Mouse (Mus musculus) neural tube, embryonic 12.5 days (tissue): ENCODE results near the gene Vps13a. TPM values are rescaled to one million over a fixed set of nuclear protein-coding genes. Genes with fewer than 3 reads are reported as not detected.
A peak's percentile ranks its signal among the peaks of the same experiment; 100 is the strongest.

Experiments used
- ATAC-seq: fragments of 200-750 bp; cut with Nextera tagmentation; 2 replicates; pipeline ENCODE4 v1.8.0; 2017; ENCODE audit warnings: low read depth, mild to moderate bottlenecking, moderate TSS enrichment, moderate library complexity; ENCODE audit not compliant: low FRiP score
- H3K27ac ChIP-seq: fragments of 300-500 bp; sonication (generic); 2 replicates; pipeline ENCODE4 v1.5.1; 2016
- H3K27me3 ChIP-seq: fragments of 300-500 bp; sonication (generic); replicated peaks from 2 replicates; pipeline ENCODE4 v1.6.1; 2016; ENCODE audit warnings: mild to moderate bottlenecking
- H3K36me3 ChIP-seq: fragments of 300-500 bp; sonication (generic); 2 replicates; pipeline ENCODE4 v1.6.1; 2016; ENCODE audit warnings: mild to moderate bottlenecking
- H3K4me1 ChIP-seq: fragments of 300-500 bp; sonication (generic); 2 replicates; pipeline ENCODE4 v1.6.1; 2016
- H3K4me2 ChIP-seq: fragments of 300-500 bp; sonication (generic); replicated peaks from 2 replicates; pipeline ENCODE4 v1.6.1; 2016; ENCODE audit warnings: mild to moderate bottlenecking
- H3K4me3 ChIP-seq: fragments of 300-500 bp; sonication (generic); 2 replicates; pipeline ENCODE4 v1.5.1; 2016
- H3K9ac ChIP-seq: fragments of 300-500 bp; sonication (generic); 2 replicates; pipeline ENCODE4 v1.6.1; 2016; ENCODE audit warnings: mild to moderate bottlenecking
- H3K9me3 ChIP-seq: fragments of 300-500 bp; sonication (generic); 2 replicates; pipeline ENCODE4 v1.6.1; 2016; ENCODE audit warnings: mild to moderate bottlenecking
- WGBS: fragments of 180-500 bp; shearing (Covaris S2); methylation state at CpG from one replicate; pipeline ENCODE4 v1.1.7; 2016; 5-methylcytosine and 5-hydroxymethylcytosine counted together
- polyA plus RNA-seq: library from polyadenylated mRNA; unstranded; fragments of >200 nt; fragmentation: Nextera tagmentation; extraction: Ambion mirVana; gene quantifications from 2 replicates; pipeline ENCODE4 v1.2.1, GENCODE M21; 2016

The Vps13a gene
- polyA plus RNA-seq, 1 experiment from 2014 or later, result 8.9 TPM

GRCm38 (mm10) chr19:16599298-16599970 lies 181.3 kb downstream of the Vps13a start:
- no peaks in the 10 kb centered on the region for H3K9me3 ChIP-seq
- H3K4me1 ChIP-seq, result peaks cover 7% of the 10 kb centered on the region; the same call in 1 of the 2 replicates
- no peak overlapping the region for H3K4me3 ChIP-seq
- no peak overlapping the region for H3K9ac ChIP-seq
- ATAC-seq, result peak; percentile 82
- H3K27me3 ChIP-seq, result no peaks in the 10 kb centered on the region
- H3K4me2 ChIP-seq, result peak overlapping the region; percentile 33
- no peak overlapping the region for H3K27ac ChIP-seq
- no peaks in the 10 kb centered on the region for H3K36me3 ChIP-seq
- 13% methylated on average over 9 of the region's 9 CpGs for WGBS

GRCm38 (mm10) chr19:16598653-16599297 lies 182.0 kb downstream of the Vps13a start:
- H3K4me3 ChIP-seq, result no peak overlapping the region
- H3K27ac ChIP-seq, result no peak overlapping the region
- H3K4me1 ChIP-seq, result peaks cover 7% of the 10 kb centered on the region; the same call in 1 of the 2 replicates
- ATAC-seq, result peak; percentile 79
- H3K9ac ChIP-seq, result 0 out of 2 replicates have a peak overlapping the region, but pooled peaks have one; percentile 29
- WGBS, result 46% methylated on average over 11 of the region's 11 CpGs
- peak overlapping the region; percentile 33 for H3K4me2 ChIP-seq
- no peaks in the 10 kb centered on the region for H3K36me3 ChIP-seq
- no peaks in the 10 kb centered on the region for H3K9me3 ChIP-seq
- H3K27me3 ChIP-seq, result no peaks in the 10 kb centered on the region

- Histone ChIP-seq H3K9ac (no peak overlapping the region), H3K36me3 (no peaks in the 10 kb centered on the region), H3K9me3 (no peaks in the 10 kb centered on the region), H3K4me1 (peaks cover 7% of the 10 kb centered on the region; the same call in 1 of the 2 replicates), H3K27ac (no peak overlapping the region), H3K4me3 (no peak overlapping the region), H3K4me2 (no peak overlapping the region), H3K27me3 (no peaks in the 10 kb centered on the region)
- ATAC-seq, result no peak
- WGBS, result 93% methylated on average over 6 of the region's 6 CpGs
Observed at GRCm38 (mm10) chr19:16597216-16597615, 183.5 kb downstream of the Vps13a start.

GRCm38 (mm10) chr19:16593975-16594317 lies 186.8 kb downstream of the Vps13a start:
- ATAC-seq, result no peak
- Histone ChIP-seq H3K4me1 (peaks cover 4% of the 10 kb centered on the region; the same call in 1 of the 2 replicates), H3K36me3 (no peaks in the 10 kb centered on the region), H3K9me3 (no peaks in the 10 kb centered on the region), H3K27ac (no peak overlapping the region), H3K27me3 (no peaks in the 10 kb centered on the region), H3K9ac (no peak overlapping the region), H3K4me2 (no peak overlapping the region), H3K4me3 (no peak overlapping the region)

DNA sequence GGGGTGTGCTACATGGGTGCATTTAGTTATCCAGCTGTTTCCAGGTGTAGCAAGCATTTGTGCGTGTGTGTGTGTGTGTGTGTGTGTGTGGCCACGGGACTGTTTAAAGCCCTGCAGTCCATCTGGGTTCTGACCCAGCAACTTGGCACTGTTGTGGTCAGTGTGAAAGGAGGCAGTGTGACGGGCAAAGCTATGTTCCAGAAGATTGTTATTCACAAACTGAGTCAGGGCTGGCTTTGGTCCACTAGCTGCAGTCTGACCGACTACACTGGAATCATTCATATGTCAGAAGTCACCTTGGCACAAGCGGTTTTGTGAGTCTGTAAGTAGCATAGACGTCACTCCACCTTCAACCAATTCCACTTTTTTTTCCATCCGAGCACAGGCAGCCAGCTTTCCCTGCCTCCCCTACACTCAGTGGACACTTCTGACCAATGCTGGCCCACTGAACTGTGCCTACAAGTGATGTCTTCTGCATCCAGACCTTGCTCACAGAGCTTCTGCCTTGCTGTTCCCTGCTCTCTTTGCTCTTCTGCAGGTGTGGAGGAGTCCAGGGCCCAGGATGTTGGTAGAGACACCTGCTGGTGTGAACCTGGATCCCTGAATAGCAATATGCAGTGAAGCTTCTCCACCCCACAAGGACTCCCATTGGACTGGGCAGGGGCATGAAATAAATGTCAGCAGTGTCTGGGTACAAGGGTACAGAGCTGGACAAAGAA lies 187.3 kb downstream of the Vps13a start:
- no peak for ATAC-seq
- H3K27me3 ChIP-seq, result no peaks in the 10 kb centered on the region
- no peak overlapping the region for H3K27ac ChIP-seq
- no peaks in the 10 kb centered on the region for H3K4me1 ChIP-seq
- 91% methylated on average over 7 of the region's 7 CpGs for WGBS
- no peak overlapping the region for H3K9ac ChIP-seq
- no peaks in the 10 kb centered on the region for H3K36me3 ChIP-seq
- H3K4me2 ChIP-seq, result no peak overlapping the region
- no peaks in the 10 kb centered on the region for H3K9me3 ChIP-seq
- H3K4me3 ChIP-seq, result no peak overlapping the region

DNA sequence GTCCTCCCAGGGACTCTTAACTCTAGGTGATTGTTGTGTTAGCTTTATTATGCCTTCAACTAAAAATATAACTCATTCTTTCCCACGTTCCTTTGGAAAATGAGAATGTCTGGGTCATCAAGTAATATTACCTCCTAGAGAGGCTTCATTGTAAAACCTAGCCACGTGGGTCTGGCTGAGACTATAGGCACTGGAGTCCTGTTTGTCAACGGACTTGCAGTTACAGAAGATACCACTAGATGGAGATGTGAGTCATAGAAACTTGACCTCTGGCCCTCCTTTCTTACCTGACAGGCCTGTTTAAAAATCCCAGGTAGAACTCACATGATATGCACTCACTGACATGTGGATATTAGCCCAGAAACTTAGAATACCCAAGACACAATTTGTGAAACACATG lies 195.4 kb downstream of the Vps13a start:
- Histone ChIP-seq H3K4me1 (no peaks in the 10 kb centered on the region), H3K9me3 (no peaks in the 10 kb centered on the region), H3K9ac (no peak overlapping the region), H3K27me3 (no peaks in the 10 kb centered on the region), H3K4me3 (no peak overlapping the region), H3K4me2 (no peak overlapping the region), H3K36me3 (no peaks in the 10 kb centered on the region), H3K27ac (no peak overlapping the region)
- ATAC-seq, result no peak
- WGBS, result 6% methylated on average over 3 of the region's 3 CpGs

DNA sequence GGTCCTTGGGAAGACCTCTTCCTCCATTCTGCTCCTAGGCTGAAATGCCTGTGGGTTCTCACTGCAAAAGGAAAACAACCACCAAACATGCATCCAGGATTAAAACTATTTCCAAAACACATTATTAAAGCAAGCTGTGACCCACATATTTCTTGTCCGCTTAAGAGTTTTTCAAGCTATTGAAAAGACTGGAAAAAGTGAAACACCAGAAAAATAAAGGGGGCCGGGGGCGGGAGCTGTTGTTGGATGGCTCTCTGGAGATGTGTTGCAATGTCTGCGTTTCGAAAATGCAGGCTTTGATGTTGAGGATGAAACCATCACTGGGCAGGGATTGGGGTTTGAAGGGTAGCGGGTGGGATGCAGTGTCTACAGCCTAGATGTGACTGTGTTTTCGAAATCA lies 196.2 kb downstream of the Vps13a start:
- H3K4me1 ChIP-seq, result no peaks in the 10 kb centered on the region
- no peak overlapping the region for H3K27ac ChIP-seq
- no peaks in the 10 kb centered on the region for H3K9me3 ChIP-seq
- 94% methylated on average over 7 of the region's 7 CpGs for WGBS
- H3K36me3 ChIP-seq, result no peaks in the 10 kb centered on the region
- H3K4me2 ChIP-seq, result no peak overlapping the region
- ATAC-seq, result no peak
- no peaks in the 10 kb centered on the region for H3K27me3 ChIP-seq
- H3K4me3 ChIP-seq, result no peak overlapping the region
- no peak overlapping the region for H3K9ac ChIP-seq

GRCm38 (mm10) chr19:16580501-16580900 lies 200.2 kb downstream of the Vps13a start:
- no peaks in the 10 kb centered on the region for H3K36me3 ChIP-seq
- H3K4me1 ChIP-seq, result no peaks in the 10 kb centered on the region
- no peaks in the 10 kb centered on the region for H3K9me3 ChIP-seq
- H3K4me2 ChIP-seq, result no peak overlapping the region
- no peaks in the 10 kb centered on the region for H3K27me3 ChIP-seq
- WGBS, result 89% methylated on average over 8 of the region's 8 CpGs
- no peak overlapping the region for H3K4me3 ChIP-seq
- no peak overlapping the region for H3K27ac ChIP-seq
- no peak for ATAC-seq
- no peak overlapping the region for H3K9ac ChIP-seq

DNA sequence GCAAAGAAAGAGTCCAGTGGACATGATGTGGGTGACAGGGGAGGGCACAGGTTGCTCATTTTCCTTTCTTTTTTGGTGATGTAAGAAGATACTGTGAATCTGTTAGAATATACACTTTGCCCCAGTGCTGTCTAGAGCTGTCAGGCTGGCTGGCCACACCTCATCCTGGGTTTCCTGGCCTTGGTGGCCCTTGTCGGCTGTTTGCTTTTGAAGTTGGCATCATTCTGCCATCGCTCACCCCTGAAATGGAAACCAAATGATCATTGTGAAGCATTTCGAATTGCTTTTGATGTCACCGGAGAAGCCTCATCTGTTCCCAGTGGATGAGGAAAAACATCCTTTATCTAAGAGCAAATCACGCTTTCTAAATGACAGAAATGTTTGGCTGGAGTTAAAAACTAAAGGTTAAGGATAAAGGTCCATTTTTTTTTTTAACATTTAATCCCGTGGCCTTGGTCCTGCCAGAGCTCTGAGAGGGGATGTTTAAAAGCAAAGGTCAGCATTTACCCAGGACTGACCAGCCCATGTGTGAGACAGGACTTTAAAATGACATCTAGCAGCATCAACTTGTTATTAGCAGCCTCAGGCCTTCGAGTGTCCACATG lies 201.0 kb downstream of the Vps13a start:
- H3K9ac ChIP-seq, result no peak overlapping the region
- no peak for ATAC-seq
- H3K27me3 ChIP-seq, result no peaks in the 10 kb centered on the region
- no peaks in the 10 kb centered on the region for H3K36me3 ChIP-seq
- H3K9me3 ChIP-seq, result no peaks in the 10 kb centered on the region
- H3K4me1 ChIP-seq, result no peaks in the 10 kb centered on the region
- H3K4me3 ChIP-seq, result no peak overlapping the region
- no peak overlapping the region for H3K27ac ChIP-seq
- WGBS, result 87% methylated on average over 7 of the region's 7 CpGs
- no peak overlapping the region for H3K4me2 ChIP-seq

DNA sequence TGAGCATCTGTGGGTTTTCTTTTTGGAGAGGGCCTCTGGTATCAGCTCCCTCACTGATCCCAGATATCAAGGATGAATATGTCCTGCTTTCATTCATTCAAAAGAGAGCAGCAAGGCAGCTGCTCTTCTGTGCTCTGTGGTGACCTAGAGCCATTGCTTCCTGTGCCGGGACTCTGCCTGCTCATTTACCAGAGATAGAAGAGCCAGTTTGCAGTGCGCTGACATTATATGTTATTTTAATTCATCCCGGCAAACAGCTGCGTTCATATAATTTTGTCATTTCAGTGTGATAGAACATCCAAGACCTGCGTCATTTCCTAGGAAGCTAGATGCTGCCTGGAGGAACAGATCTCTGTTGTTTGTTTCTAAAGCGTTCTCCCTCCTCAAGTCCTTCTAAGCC lies 203.9 kb downstream of the Vps13a start:
- no peak overlapping the region for H3K9ac ChIP-seq
- no peaks in the 10 kb centered on the region for H3K4me1 ChIP-seq
- WGBS, result 92% methylated on average over 6 of the region's 6 CpGs

More for the DNA sequence above, 203.9 kb downstream of the Vps13a start:
- Histone ChIP-seq H3K27ac (no peak overlapping the region), H3K36me3 (no peaks in the 10 kb centered on the region), H3K9me3 (no peaks in the 10 kb centered on the region), H3K4me3 (no peak overlapping the region), H3K4me2 (no peak overlapping the region), H3K27me3 (no peaks in the 10 kb centered on the region)
- ATAC-seq, result no peak
